Mouse (Mus musculus) spleen, adult 2 months (tissue): ENCODE data around the gene Bri3. TPM values are rescaled to one million over a fixed set of nuclear protein-coding genes. Genes with fewer than 3 reads are reported as not detected.

Source experiments
- DNase-seq, 2 experiments: peaks; one replicate each; pipeline versions ENCODE4 v3.0.0 to v3.0.0-alpha.2; 2012 to 2021; ENCODE audit warnings: low spot score in 2 of 2, low read depth in 1 of 2
- H3K27ac ChIP-seq: fragments of 200-500 bp; 2 replicates; pipeline ENCODE4 v1.5.1; 2012; ENCODE audit warnings: low read length, inconsistent platforms; ENCODE audit not compliant: insufficient read depth
- H3K27me3 ChIP-seq: fragments of 200-500 bp; 2 replicates; pipeline ENCODE4 v1.6.1; 2012; ENCODE audit warnings: mild to moderate bottlenecking, moderate library complexity, low read length, inconsistent platforms; ENCODE audit not compliant: control insufficient read depth, insufficient read depth
- H3K36me3 ChIP-seq: fragments of 200-500 bp; 2 replicates; pipeline ENCODE4 v1.6.1; 2012; ENCODE audit warnings: mild to moderate bottlenecking, low read length, inconsistent platforms; ENCODE audit not compliant: control insufficient read depth, insufficient read depth
- H3K4me1 ChIP-seq: fragments of 200-500 bp; 2 replicates; pipeline ENCODE4 v1.6.1; 2011; ENCODE audit warnings: inconsistent platforms; ENCODE audit not compliant: control insufficient read depth, insufficient read depth, insufficient read length
- H3K4me3 ChIP-seq: fragments of 200-500 bp; 2 replicates; pipeline ENCODE4 v1.5.1; 2011; ENCODE audit warnings: mild to moderate bottlenecking, inconsistent platforms; ENCODE audit not compliant: insufficient read depth, insufficient read length; ENCODE audit errors: extremely low read depth
- CTCF ChIP-seq: fragments of 200-500 bp; IDR thresholded peaks from 2 replicates; pipeline ENCODE4 v1.5.1; 2011; ENCODE audit warnings: mild to moderate bottlenecking, inconsistent platforms; ENCODE audit not compliant: insufficient read depth, insufficient read length, insufficient replicate concordance; ENCODE audit errors: extremely low read depth
- POLR2A ChIP-seq: fragments of 200-500 bp; IDR thresholded peaks from 2 replicates; pipeline ENCODE4 v1.6.1; 2011; ENCODE audit warnings: low read depth, low read length, inconsistent platforms
- WGBS: fragments of 180-500 bp; shearing (Covaris S2); methylation state at CpG from one replicate; pipeline ENCODE4 v1.1.7; 2018; 5-methylcytosine and 5-hydroxymethylcytosine counted together
- polyA plus RNA-seq: library from polyadenylated mRNA; depleted of rRNA; stranded (reverse); fragments of >200 nt; gene quantifications from 2 replicates; pipeline ENCODE4 v1.2.3, GENCODE M21; 2012; rRNA removed

Gene Bri3
- polyA plus RNA-seq, 1 experiment: 50.2 TPM

- H3K4me3 ChIP-seq: no peak overlapping the region
- no peaks in the 10 kb centered on the region for H3K36me3 ChIP-seq
- H3K4me1 ChIP-seq: no peaks in the 10 kb centered on the region
- DNase-seq: no peak
- TF ChIP-seq CTCF: no peak
- TF ChIP-seq POLR2A: no peak
- no peaks in the 10 kb centered on the region for H3K27me3 ChIP-seq
- no peak overlapping the region for H3K27ac ChIP-seq
- 71% methylated on average over 16 of the region's 16 CpGs for WGBS
These were observed 239.6 kb downstream of the Bri3 start for GRCm38 (mm10) chr5:144483659-144484375.

- no peaks in the 10 kb centered on the region for H3K4me1 ChIP-seq
- no peak for DNase-seq
- no peak overlapping the region for H3K4me3 ChIP-seq
- H3K27ac ChIP-seq: no peak overlapping the region
- no peak for TF ChIP-seq POLR2A
- no peak for TF ChIP-seq CTCF
- no peaks in the 10 kb centered on the region for H3K27me3 ChIP-seq
- WGBS: 15% methylated on average over 6 of the region's 6 CpGs
- H3K36me3 ChIP-seq: no peaks in the 10 kb centered on the region
These were observed 247.1 kb downstream of the Bri3 start for GRCm38 (mm10) chr5:144491308-144491707.

Other genes starting within 250 kb of the Bri3 start
- 5.9 and 6.1 TPM in 2 replicates for gene Ccz1, start 229.6 kb upstream of the Bri3 start, polyA plus RNA-seq
- not detected in 2 replicates for gene Ocm, start 217.8 kb upstream of the Bri3 start, polyA plus RNA-seq
- gene Lmtk2, start 144.0 kb upstream of the Bri3 start, polyA plus RNA-seq: 10.0 and 12.9 TPM in 2 replicates
- 6.1 and 7.6 TPM in 2 replicates for gene Bhlha15, start 54.2 kb upstream of the Bri3 start, polyA plus RNA-seq
- 71.1 and 73.9 TPM in 2 replicates for gene Tecpr1, start 20.8 kb upstream of the Bri3 start, polyA plus RNA-seq
- gene Baiap2l1, start 113.7 kb downstream of the Bri3 start, polyA plus RNA-seq: 0.22 and 0.39 TPM in 2 replicates